ENCODE assay signal across 7 mouse cellular contexts in the genomic region with DNA sequence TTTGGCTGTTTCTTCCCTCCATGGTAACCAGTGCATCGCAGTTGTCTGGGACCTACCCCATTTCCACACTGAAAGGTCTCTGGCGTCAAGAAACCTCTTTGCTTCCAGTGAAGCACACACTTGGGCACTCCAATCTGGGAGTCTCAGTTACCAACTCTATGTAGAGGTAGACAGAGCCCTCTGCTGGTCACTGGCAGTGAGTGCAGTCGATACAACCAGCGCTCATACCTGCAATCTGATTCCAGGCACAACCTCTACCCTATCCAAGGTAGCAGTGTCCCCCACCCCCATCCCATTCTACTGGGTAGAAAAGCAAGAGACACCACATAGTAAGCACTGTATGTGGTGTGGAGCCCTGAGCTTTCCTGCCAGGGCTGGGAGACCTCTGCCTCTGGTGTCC. TPM values are rescaled to one million over a fixed set of nuclear protein-coding genes. Genes with fewer than 3 reads are reported as not detected.
DNase-seq lines count a peak whose midpoint lies in the region; ATAC-seq lines count a peak whose summit lies in the region.

No protein-coding gene starts in this region.

- DNase-seq in MEL-GATA-1-ER (ENCODE audit: extremely low read depth, low read depth), result peak; percentile 26
- peak; percentile 76 for DNase-seq in forebrain, embryonic 11.5 days (ENCODE audit: low spot score)
- peak; percentile 73 for DNase-seq in hindbrain, embryonic 10.5 days (ENCODE audit: low spot score)
- DNase-seq in layer of hippocampus, adult 9-11 months, result peak; percentile 56
- peak; percentile 89 for DNase-seq in retina, embryonic 14.5 days (ENCODE audit: low spot score)

- no peaks in the 10 kb centered on the region for H3K27me3 ChIP-seq in forebrain, embryonic 11.5 days (ENCODE audit: control insufficient read depth, insufficient read depth, low read length)
- H3K27me3 ChIP-seq in hindbrain, embryonic 10.5 days (ENCODE audit: insufficient read depth, poor library complexity, severe bottlenecking), result peaks cover 25% of the 10 kb centered on the region
- no peaks in the 10 kb centered on the region for H3K27me3 ChIP-seq in lung, embryonic 16.5 days (ENCODE audit: control insufficient read depth, insufficient read depth, low read depth, low read length)

- no peaks in the 10 kb centered on the region for H3K36me3 ChIP-seq in forebrain, embryonic 11.5 days (ENCODE audit: control insufficient read depth, insufficient read depth, low read length)
- no peaks in the 10 kb centered on the region for H3K36me3 ChIP-seq in hindbrain, embryonic 10.5 days
- H3K36me3 ChIP-seq in lung, embryonic 16.5 days (ENCODE audit: control insufficient read depth, insufficient read depth, low read length), result no peaks in the 10 kb centered on the region

- WGBS in forebrain, embryonic 11.5 days, result 10% methylated on average over 4 of the region's 4 CpGs
- 9% methylated on average over 4 of the region's 4 CpGs for WGBS in hindbrain, embryonic 10.5 days
- WGBS in lung, embryonic 16.5 days, result 3% methylated on average over 4 of the region's 4 CpGs

- H3K4me2 ChIP-seq in forebrain, embryonic 11.5 days (ENCODE audit: low read depth, low read length, severe bottlenecking), result no peak overlapping the region
- H3K4me2 ChIP-seq in lung, embryonic 16.5 days (ENCODE audit: low read depth, low read length), result no peak overlapping the region

- peaks cover 8% of the 10 kb centered on the region for H3K4me1 ChIP-seq in brown adipose tissue, adult 24 weeks (ENCODE audit: control insufficient read depth, insufficient read depth, insufficient read length, low read length)
- no peaks in the 10 kb centered on the region for H3K4me1 ChIP-seq in forebrain, embryonic 11.5 days (replicated peaks; ENCODE audit: control insufficient read depth, insufficient read depth, low read length)
- H3K4me1 ChIP-seq in hindbrain, embryonic 10.5 days (replicated peaks), result peaks cover 26% of the 10 kb centered on the region
- H3K4me1 ChIP-seq in lung, embryonic 16.5 days (replicated peaks; ENCODE audit: control insufficient read depth, insufficient read depth, low read length), result peaks cover 7% of the 10 kb centered on the region

- no peak overlapping the region for H3K9ac ChIP-seq in forebrain, embryonic 11.5 days (ENCODE audit: low read length)
- H3K9ac ChIP-seq in lung, embryonic 16.5 days (ENCODE audit: low read length), result no peak overlapping the region

- ATAC-seq in forebrain, embryonic 11.5 days (replicated peaks; ENCODE audit: low FRiP score), result 0 out of 2 replicates have a peak, but pooled peaks have one; percentile 39
- ATAC-seq in lung, embryonic 16.5 days (ENCODE audit: low read depth), result peak; percentile 66; the same call in 1 of the 2 replicates

- peak overlapping the region; percentile 39; the same call in 1 of the 2 replicates for H3K27ac ChIP-seq in brown adipose tissue, adult 24 weeks (replicated peaks; ENCODE audit: low read depth, low read length)
- H3K27ac ChIP-seq in forebrain, embryonic 11.5 days (ENCODE audit: low read depth, low read length), result no peak overlapping the region
- H3K27ac ChIP-seq in hindbrain, embryonic 10.5 days, result no peak overlapping the region
- H3K27ac ChIP-seq in lung, embryonic 16.5 days (ENCODE audit: low read length), result no peak overlapping the region

- no peaks in the 10 kb centered on the region for H3K9me3 ChIP-seq in forebrain, embryonic 11.5 days (ENCODE audit: control insufficient read depth, low read length)
- no peaks in the 10 kb centered on the region for H3K9me3 ChIP-seq in hindbrain, embryonic 10.5 days
- H3K9me3 ChIP-seq in lung, embryonic 16.5 days (ENCODE audit: control insufficient read depth, low read length), result no peaks in the 10 kb centered on the region

- peak overlapping the region; percentile 57 for H3K4me3 ChIP-seq in brown adipose tissue, adult 24 weeks (ENCODE audit: insufficient read depth, low read depth, low read length)
- no peak overlapping the region for H3K4me3 ChIP-seq in forebrain, embryonic 11.5 days (ENCODE audit: low read depth, low read length)
- H3K4me3 ChIP-seq in hindbrain, embryonic 10.5 days, result no peak overlapping the region
- no peak overlapping the region for H3K4me3 ChIP-seq in lung, embryonic 16.5 days (ENCODE audit: low read length)

RNA-seq across cellular contexts. Expression of a gene that starts 3.7 kb away (rescaled TPM):
- 4.0 and 6.2 TPM in 2 replicates for polyA plus RNA-seq in brown adipose tissue, adult 24 weeks (2012; ENCODE audit: insufficient read depth, insufficient read length, missing spikeins)
- 0.05 TPM in 2 replicates for polyA plus RNA-seq in forebrain, embryonic 11.5 days (2014; fragmentation: Nextera tagmentation; extraction: Ambion mirVana)
- 0.13 and 0.17 TPM in 2 replicates for polyA plus RNA-seq in hindbrain, embryonic 10.5 days (2016; fragmentation: Nextera tagmentation; extraction: Ambion mirVana)
- 0.15 and 0.31 TPM in 2 replicates for polyA plus RNA-seq in lung, embryonic 16.5 days (2015; fragmentation: Nextera tagmentation; extraction: Ambion mirVana)

RNA-seq across cellular contexts. Expression of a gene that starts 52.7 kb away (rescaled TPM):
- 88.6 and 102 TPM in 2 replicates for polyA plus RNA-seq in brown adipose tissue, adult 24 weeks (2012; ENCODE audit: insufficient read depth, insufficient read length, missing spikeins)
- 20.2 and 20.7 TPM in 2 replicates for polyA plus RNA-seq in forebrain, embryonic 11.5 days (2014; fragmentation: Nextera tagmentation; extraction: Ambion mirVana)
- 22.2 and 23.0 TPM in 2 replicates for polyA plus RNA-seq in hindbrain, embryonic 10.5 days (2016; fragmentation: Nextera tagmentation; extraction: Ambion mirVana)
- polyA plus RNA-seq in lung, embryonic 16.5 days (2015; fragmentation: Nextera tagmentation; extraction: Ambion mirVana), result 15.8 and 18.6 TPM in 2 replicates

RNA-seq across cellular contexts. Expression of a gene that starts 53.0 kb away (rescaled TPM):
- 87.7 and 128 TPM in 2 replicates for polyA plus RNA-seq in brown adipose tissue, adult 24 weeks (2012; ENCODE audit: insufficient read depth, insufficient read length, missing spikeins)
- polyA plus RNA-seq in forebrain, embryonic 11.5 days (2014; fragmentation: Nextera tagmentation; extraction: Ambion mirVana), result 97.7 and 99.9 TPM in 2 replicates
- polyA plus RNA-seq in hindbrain, embryonic 10.5 days (2016; fragmentation: Nextera tagmentation; extraction: Ambion mirVana), result 89.7 and 93.6 TPM in 2 replicates
- polyA plus RNA-seq in lung, embryonic 16.5 days (2015; fragmentation: Nextera tagmentation; extraction: Ambion mirVana), result 76.6 and 77.1 TPM in 2 replicates

Comparison
In these comparisons a context has a peak if more than half of its experiments do, and no peak if none do; other contexts are left out.
1. DNase-seq: peak in every context shown above with its lines; median percentile 89 in retina, embryonic 14.5 days; 76 in forebrain, embryonic 11.5 days; 73 in hindbrain, embryonic 10.5 days; 56 in layer of hippocampus, adult 9-11 months; 26 in MEL-GATA-1-ER.